Mouse (Mus musculus): ENCODE data around the gene Mtf2. TPM values are rescaled to one million over a fixed set of nuclear protein-coding genes. Genes with fewer than 3 reads are reported as not detected.
A peak's percentile ranks its signal among the peaks of the same experiment; 100 is the strongest.

The Mtf2 gene
- polyA plus RNA-seq, 1 experiment = 58.9 TPM

- Histone ChIP-seq H3K4me1 (replicated peaks; ENCODE audit: control insufficient read depth, insufficient read depth, low read length) (no peaks in the 10 kb centered on the region), H3K4me3 (ENCODE audit: control insufficient read depth, insufficient read depth, low read length) (no peak overlapping the region), H3K27me3 (ENCODE audit: control insufficient read depth, insufficient read depth, low read length) (no peaks in the 10 kb centered on the region), H3K27ac (ENCODE audit: control insufficient read depth, insufficient read depth, low read length) (no peak overlapping the region), H3K36me3 (ENCODE audit: control insufficient read depth, insufficient read depth, low read length) (peaks cover 62% of the 10 kb centered on the region)
- TF ChIP-seq CTCF (IDR thresholded peaks at IDR 0.05; ENCODE audit: borderline replicate concordance, control insufficient read depth, extremely low read depth, insufficient read depth, low read length, poor library complexity) = no peak
- no peak for TF ChIP-seq POLR2A (IDR thresholded peaks at IDR 0.05; ENCODE audit: control insufficient read depth, extremely low read depth, insufficient read depth, low read length, poor library complexity)
- WGBS = 93% methylated on average over 5 of the region's 5 CpGs
- DNase-seq = no peak
Observed at GRCm38 (mm10) chr5:108104306-108104705, 38.8 kb downstream of the Mtf2 start.

- WGBS = 99% methylated on average over 7 of the region's 7 CpGs
- TF ChIP-seq POLR2A (IDR thresholded peaks at IDR 0.05; ENCODE audit: control insufficient read depth, extremely low read depth, insufficient read depth, low read length, poor library complexity) (no peak), CTCF (IDR thresholded peaks at IDR 0.05; ENCODE audit: borderline replicate concordance, control insufficient read depth, extremely low read depth, insufficient read depth, low read length, poor library complexity) (no peak)
- DNase-seq = no peak
- H3K27me3 ChIP-seq (ENCODE audit: control insufficient read depth, insufficient read depth, low read length) = no peaks in the 10 kb centered on the region
- H3K27ac ChIP-seq (ENCODE audit: control insufficient read depth, insufficient read depth, low read length) = no peak overlapping the region
- H3K4me1 ChIP-seq (replicated peaks; ENCODE audit: control insufficient read depth, insufficient read depth, low read length) = no peaks in the 10 kb centered on the region
- peaks cover 33% of the 10 kb centered on the region for H3K36me3 ChIP-seq (ENCODE audit: control insufficient read depth, insufficient read depth, low read length)
- no peak overlapping the region for H3K4me3 ChIP-seq (ENCODE audit: control insufficient read depth, insufficient read depth, low read length)
Observed at GRCm38 (mm10) chr5:108109346-108109745, 43.9 kb downstream of the Mtf2 start.

- Histone ChIP-seq H3K36me3 (ENCODE audit: control insufficient read depth, insufficient read depth, low read length) (peaks cover 9% of the 10 kb centered on the region), H3K4me1 (replicated peaks; ENCODE audit: control insufficient read depth, insufficient read depth, low read length) (no peaks in the 10 kb centered on the region), H3K4me3 (ENCODE audit: control insufficient read depth, insufficient read depth, low read length) (no peak overlapping the region), H3K27me3 (ENCODE audit: control insufficient read depth, insufficient read depth, low read length) (no peaks in the 10 kb centered on the region), H3K27ac (ENCODE audit: control insufficient read depth, insufficient read depth, low read length) (no peak overlapping the region)
- TF ChIP-seq CTCF (IDR thresholded peaks at IDR 0.05; ENCODE audit: borderline replicate concordance, control insufficient read depth, extremely low read depth, insufficient read depth, low read length, poor library complexity) = no peak
- TF ChIP-seq POLR2A (IDR thresholded peaks at IDR 0.05; ENCODE audit: control insufficient read depth, extremely low read depth, insufficient read depth, low read length, poor library complexity) = no peak
- 95% methylated on average over 4 of the region's 4 CpGs for WGBS
- no peak for DNase-seq
Observed at GRCm38 (mm10) chr5:108117693-108118092, 52.2 kb downstream of the Mtf2 start.

- no peak for TF ChIP-seq CTCF (IDR thresholded peaks at IDR 0.05; ENCODE audit: borderline replicate concordance, control insufficient read depth, extremely low read depth, insufficient read depth, low read length, poor library complexity)
- no peak for TF ChIP-seq POLR2A (IDR thresholded peaks at IDR 0.05; ENCODE audit: control insufficient read depth, extremely low read depth, insufficient read depth, low read length, poor library complexity)
- Histone ChIP-seq H3K36me3 (ENCODE audit: control insufficient read depth, insufficient read depth, low read length) (peaks cover 11% of the 10 kb centered on the region), H3K27me3 (ENCODE audit: control insufficient read depth, insufficient read depth, low read length) (no peaks in the 10 kb centered on the region), H3K4me1 (replicated peaks; ENCODE audit: control insufficient read depth, insufficient read depth, low read length) (no peaks in the 10 kb centered on the region), H3K27ac (ENCODE audit: control insufficient read depth, insufficient read depth, low read length) (no peak overlapping the region), H3K4me3 (ENCODE audit: control insufficient read depth, insufficient read depth, low read length) (no peak overlapping the region)
- DNase-seq = no peak
- 87% methylated on average over 9 of the region's 9 CpGs for WGBS
Observed at GRCm38 (mm10) chr5:108120221-108120900, 54.9 kb downstream of the Mtf2 start.

GRCm38 (mm10) chr5:108131849-108132440 is 66.5 kb downstream of the Mtf2 start:
- no peak for DNase-seq
- under 1% methylated on average over 32 of the region's 32 CpGs for WGBS
- Histone ChIP-seq H3K4me1 (replicated peaks; ENCODE audit: control insufficient read depth, insufficient read depth, low read length) (peaks cover 6% of the 10 kb centered on the region), H3K27ac (ENCODE audit: control insufficient read depth, insufficient read depth, low read length) (peak overlapping the region; percentile 28), H3K4me3 (ENCODE audit: control insufficient read depth, insufficient read depth, low read length) (peak overlapping the region; percentile 88), H3K36me3 (ENCODE audit: control insufficient read depth, insufficient read depth, low read length) (peaks cover 7% of the 10 kb centered on the region; the same call in 1 of the 2 replicates), H3K27me3 (ENCODE audit: control insufficient read depth, insufficient read depth, low read length) (no peaks in the 10 kb centered on the region)
- TF ChIP-seq POLR2A (IDR thresholded peaks at IDR 0.05; ENCODE audit: control insufficient read depth, extremely low read depth, insufficient read depth, low read length, poor library complexity) (no peak), CTCF (IDR thresholded peaks at IDR 0.05; ENCODE audit: borderline replicate concordance, control insufficient read depth, extremely low read depth, insufficient read depth, low read length, poor library complexity) (no peak)

- Histone ChIP-seq H3K4me3 (ENCODE audit: control insufficient read depth, insufficient read depth, low read length) (peak within 1 kb of the TSS; percentile 88), H3K4me1 (replicated peaks; ENCODE audit: control insufficient read depth, insufficient read depth, low read length) (peaks cover 6% of the 10 kb centered on the region), H3K36me3 (ENCODE audit: control insufficient read depth, insufficient read depth, low read length) (peaks cover 7% of the 10 kb centered on the region; the same call in 1 of the 2 replicates), H3K27ac (ENCODE audit: control insufficient read depth, insufficient read depth, low read length) (peak within 1 kb of the TSS; percentile 28), H3K27me3 (ENCODE audit: control insufficient read depth, insufficient read depth, low read length) (no peaks in the 10 kb centered on the region)
- WGBS = under 1% methylated on average over 65 of the region's 65 CpGs
- TF ChIP-seq CTCF (IDR thresholded peaks at IDR 0.05; ENCODE audit: borderline replicate concordance, control insufficient read depth, extremely low read depth, insufficient read depth, low read length, poor library complexity) = peak; percentile 71; the same call in 1 of the 2 replicates
- TF ChIP-seq POLR2A (IDR thresholded peaks at IDR 0.05; ENCODE audit: control insufficient read depth, extremely low read depth, insufficient read depth, low read length, poor library complexity) = peak; percentile 79
- DNase-seq = peak; percentile 99
Observed at GRCm38 (mm10) chr5:108132441-108133243, 67.2 kb downstream of the Mtf2 start, which contains the start of the genes Tmed5 and Ccdc18. Gene Tmed5 (minus strand): TSS chr5:108132620. Gene Ccdc18 (plus strand): TSS chr5:108132875.
